Mouse (Mus musculus) lung, adult 2 months (tissue): Measurements from ENCODE around the gene Gemin5. TPM values are rescaled to one million over a fixed set of nuclear protein-coding genes. Genes with fewer than 3 reads are reported as not detected.
A peak's percentile ranks its signal among the peaks of the same experiment; 100 is the strongest.

Source experiments
- DNase-seq: peaks from one replicate; pipeline ENCODE4 v3.0.0; 2022
- H3K4me1 ChIP-seq: fragments of 200-500 bp; 2 replicates; pipeline ENCODE4 v1.6.1; 2011; ENCODE audit warnings: low read length; ENCODE audit not compliant: control insufficient read depth, insufficient read depth
- H3K4me3 ChIP-seq: fragments of 200-500 bp; replicated peaks from 2 replicates; pipeline ENCODE3; 2011; ENCODE audit warnings: low read depth, mild to moderate bottlenecking, control low read depth, low read length; ENCODE audit errors: extremely low read depth
- CTCF ChIP-seq: fragments of 200-500 bp; IDR thresholded peaks from 2 replicates; pipeline ENCODE4 v1.5.1; 2011; ENCODE audit warnings: mild to moderate bottlenecking, low read length, control low read depth; ENCODE audit not compliant: insufficient read depth
- POLR2A ChIP-seq: fragments of 200-500 bp; IDR thresholded peaks from 2 replicates; pipeline ENCODE4 v1.6.1; 2011; ENCODE audit warnings: low read depth, mild to moderate bottlenecking, control low read depth, low read length, borderline replicate concordance; ENCODE audit errors: extremely low read depth
- WGBS: fragments of 180-500 bp; shearing (Covaris S2); methylation state at CpG from one replicate; pipeline ENCODE4 v1.1.7; 2018; 5-methylcytosine and 5-hydroxymethylcytosine counted together
- polyA plus RNA-seq: library from polyadenylated mRNA; depleted of rRNA; stranded (reverse); fragments of >200 nt; gene quantifications from 2 replicates; pipeline ENCODE4 v1.2.3, GENCODE M21; 2012

Gene Gemin5
- polyA plus RNA-seq, 1 experiment: 5.7 TPM

DNA sequence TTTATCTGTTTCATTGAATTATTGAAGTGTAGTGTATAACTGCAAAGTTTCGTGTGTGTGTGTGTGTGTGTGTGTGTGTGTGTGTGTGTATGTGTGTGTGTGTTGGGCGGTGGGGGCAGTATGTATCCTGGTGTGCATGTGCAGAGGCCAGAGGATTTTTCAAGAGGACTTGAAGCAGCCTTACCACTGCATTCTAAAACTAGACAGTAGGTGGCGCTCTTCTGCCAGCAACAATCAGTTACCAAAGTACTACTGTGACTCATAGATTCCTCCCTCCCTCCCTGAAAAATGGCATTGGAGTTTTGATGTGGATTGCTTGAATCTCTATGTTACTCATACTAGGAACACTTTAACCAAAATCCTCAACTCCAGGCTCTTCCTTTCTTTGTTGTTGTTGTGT is 11.2 kb upstream of the Gemin5 start:
- WGBS: 18% methylated on average over 3 of the region's 3 CpGs
- TF ChIP-seq POLR2A (no peak), CTCF (peak; percentile 54; the same call in 1 of the 2 replicates)
- Histone ChIP-seq H3K4me3 (no peak overlapping the region), H3K4me1 (no peaks in the 10 kb centered on the region; the same call in 1 of the 2 replicates)
- DNase-seq: peak; percentile 56

DNA sequence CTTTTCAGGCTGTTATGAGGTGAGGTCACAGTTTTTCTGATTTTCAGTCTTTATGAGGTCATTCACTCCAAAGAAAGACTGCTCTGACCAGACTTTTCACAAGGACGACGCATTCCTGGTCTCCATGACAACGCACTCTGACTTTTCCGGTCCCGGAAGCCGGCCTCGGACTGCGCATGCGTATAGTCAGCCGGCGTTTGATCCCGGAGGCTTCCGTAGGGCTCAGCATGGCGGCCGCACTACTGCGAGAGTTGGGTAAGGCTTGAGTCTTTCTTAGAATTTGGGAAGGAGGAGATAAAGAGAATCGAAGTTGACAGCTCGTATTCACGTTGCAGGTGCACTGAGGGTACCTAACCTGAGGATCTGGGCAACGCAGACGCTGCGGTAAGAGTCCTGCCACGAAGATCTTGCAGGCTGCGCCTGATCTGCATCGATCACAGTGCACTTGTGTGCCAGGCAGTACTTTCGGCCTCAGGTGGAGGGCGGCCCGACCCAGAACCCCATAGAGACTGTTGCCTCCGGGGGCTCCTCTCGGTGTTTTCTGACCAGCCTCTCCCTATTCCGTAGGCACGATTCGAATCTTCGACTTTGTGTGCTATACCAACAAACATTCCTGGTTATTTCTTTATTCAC is 3.2 kb upstream of the Gemin5 start, which contains the start of gene Mrpl22:
Mrpl22 (plus strand) TSS at position 203 of the 633 bp plus-strand sequence.
- peak; percentile 92 for DNase-seq
- peaks cover 6% of the 10 kb centered on the region; the same call in 1 of the 2 replicates for H3K4me1 ChIP-seq
- TF ChIP-seq POLR2A: peak; percentile 71; the same call in 1 of the 2 replicates
- no peak for TF ChIP-seq CTCF
- H3K4me3 ChIP-seq: peak within 1 kb of the TSS; percentile 99
- under 1% methylated on average over 34 of the region's 34 CpGs for WGBS

DNA sequence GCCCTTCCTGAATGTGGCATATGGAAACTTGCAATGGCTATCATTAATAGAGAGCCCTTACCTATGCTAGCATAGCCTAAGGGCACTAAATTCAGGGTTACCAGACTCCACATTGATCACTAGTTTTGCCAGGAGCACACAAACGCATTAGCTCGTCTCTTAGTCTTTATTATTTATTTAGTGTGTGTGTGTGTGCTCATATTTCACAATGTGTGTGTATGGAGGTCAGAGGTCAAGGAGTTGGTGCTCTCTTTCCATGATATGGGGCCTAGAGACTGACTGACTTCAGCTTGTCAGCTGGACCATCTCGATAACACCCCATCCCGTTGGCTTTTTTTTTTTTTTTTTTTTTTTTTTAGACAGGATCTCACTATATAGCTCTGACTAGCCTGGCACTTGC is 1.3 kb upstream of the Gemin5 start:
- no peak for TF ChIP-seq CTCF
- TF ChIP-seq POLR2A: no peak
- no peak for DNase-seq
- Histone ChIP-seq H3K4me1 (peaks cover 6% of the 10 kb centered on the region; the same call in 1 of the 2 replicates), H3K4me3 (no peak overlapping the region)
- 62% methylated on average over 4 of the region's 4 CpGs for WGBS

DNA sequence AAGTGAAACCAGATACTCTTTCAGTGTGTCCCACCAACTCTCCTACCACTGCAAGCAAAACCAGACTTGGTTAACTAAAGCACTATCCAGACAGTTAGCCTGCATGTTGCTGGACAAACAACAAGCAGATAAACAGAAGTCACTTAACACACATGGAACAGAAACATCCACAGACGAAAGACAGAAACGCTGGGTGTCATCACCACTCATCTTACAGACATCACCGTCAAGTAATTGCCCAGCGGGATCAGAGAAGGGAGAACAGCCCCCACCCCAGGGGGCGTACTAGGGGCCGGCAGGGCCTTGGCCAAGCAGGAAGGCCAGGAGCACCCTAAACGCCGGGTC is 545 bp downstream of the Gemin5 start:
- 0% methylated on average over 8 of the region's 8 CpGs for WGBS
- DNase-seq: no peak

DNA sequence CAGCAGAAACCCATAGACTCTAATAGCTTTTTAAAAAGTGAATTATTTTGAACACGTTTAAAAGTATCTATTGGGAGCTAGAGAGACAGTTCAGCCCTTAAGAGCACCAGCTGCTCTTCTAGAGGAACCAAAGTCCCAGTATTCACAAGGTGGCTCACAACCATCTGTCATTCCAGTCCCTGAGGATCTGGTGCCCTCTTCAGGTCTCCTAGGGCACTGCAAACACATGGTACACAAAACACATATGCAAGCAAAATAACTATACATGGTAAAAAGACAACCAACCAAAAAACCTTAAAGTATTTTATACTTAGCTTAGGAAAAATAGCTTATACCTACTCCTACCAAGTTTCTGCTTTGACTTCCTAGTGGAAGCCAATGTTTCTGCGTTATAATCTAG is 3.3 kb downstream of the Gemin5 start:
- DNase-seq: no peak
- 95% methylated on average over 2 of the region's 2 CpGs for WGBS
- Histone ChIP-seq H3K4me1 (peaks cover 3% of the 10 kb centered on the region; the same call in 1 of the 2 replicates), H3K4me3 (no peak overlapping the region)
- no peak for TF ChIP-seq POLR2A
- no peak for TF ChIP-seq CTCF

More for the DNA sequence above, 545 bp downstream of the Gemin5 start:
- Histone ChIP-seq H3K4me1 (peaks cover 6% of the 10 kb centered on the region; the same call in 1 of the 2 replicates), H3K4me3 (peak overlapping the region; percentile 91)
- TF ChIP-seq POLR2A (no peak), CTCF (no peak)

DNA sequence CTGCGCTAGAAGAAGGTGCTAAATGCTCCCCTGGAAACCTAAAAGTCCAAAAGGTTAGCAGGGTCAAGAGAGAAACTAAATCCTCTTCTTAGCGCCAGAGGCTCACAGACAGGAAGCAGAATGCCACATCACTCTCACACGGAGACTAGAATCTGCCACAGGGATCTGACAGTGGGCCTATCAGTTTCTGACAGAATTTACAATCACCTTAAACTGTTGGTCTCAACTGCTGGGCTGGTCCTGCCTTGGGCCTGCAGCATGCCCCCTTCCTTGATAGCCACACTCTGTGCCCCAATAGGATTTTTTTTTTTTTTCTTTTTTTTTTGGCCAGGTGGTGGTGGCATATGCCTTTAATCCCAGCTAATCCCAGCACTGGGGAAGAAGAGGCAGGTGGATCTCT is 11.5 kb downstream of the Gemin5 start:
- WGBS: 76% methylated on average over 3 of the region's 3 CpGs
- no peak for DNase-seq
- TF ChIP-seq POLR2A: no peak

DNA sequence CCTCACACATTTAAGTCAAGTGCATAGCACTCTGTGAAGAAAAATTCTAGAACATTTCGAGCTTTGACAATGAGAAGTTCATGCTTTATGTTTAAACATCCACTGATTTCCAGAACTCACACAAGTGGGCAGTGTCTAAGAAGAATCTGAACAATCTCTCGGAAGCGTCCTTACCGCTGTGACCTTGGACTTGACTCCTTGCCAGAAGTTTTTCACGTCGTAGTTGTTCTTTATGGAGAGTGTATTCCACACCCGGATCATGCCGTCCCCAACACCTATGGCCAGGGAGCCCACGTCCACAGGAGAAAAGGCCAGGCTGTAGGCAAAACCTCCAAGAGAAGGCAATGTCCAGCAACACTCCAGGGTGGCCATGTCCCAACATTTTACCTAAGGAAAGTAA is 12.9 kb downstream of the Gemin5 start:
- no peak for DNase-seq
- WGBS: 85% methylated on average over 9 of the region's 9 CpGs
- no peaks in the 10 kb centered on the region for H3K4me1 ChIP-seq
- TF ChIP-seq CTCF: no peak
- TF ChIP-seq POLR2A: no peak
- no peak overlapping the region for H3K4me3 ChIP-seq

More for the DNA sequence above, 11.5 kb downstream of the Gemin5 start:
- Histone ChIP-seq H3K4me3 (no peak overlapping the region), H3K4me1 (no peaks in the 10 kb centered on the region)

DNA sequence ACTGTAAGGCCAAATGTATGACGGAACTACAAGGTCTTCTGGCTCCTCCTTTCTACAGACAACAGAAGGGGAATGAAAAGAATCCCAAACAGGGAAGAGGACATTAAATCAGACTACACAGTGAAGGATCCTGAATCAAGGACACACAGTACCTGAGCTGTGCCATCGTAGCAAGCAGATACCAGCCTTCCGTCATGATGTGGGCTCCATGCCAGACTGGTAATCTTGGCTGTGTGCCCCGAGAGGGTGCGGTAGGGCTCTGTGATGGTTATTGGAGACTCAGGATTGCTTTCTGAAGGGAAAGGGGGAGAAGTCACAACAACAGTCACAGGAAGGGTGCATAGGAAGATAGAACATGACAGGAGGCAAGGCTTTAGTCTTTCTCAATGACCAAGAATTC is 22.1 kb downstream of the Gemin5 start:
- Histone ChIP-seq H3K4me3 (no peak overlapping the region), H3K4me1 (no peaks in the 10 kb centered on the region)
- DNase-seq: no peak
- TF ChIP-seq CTCF: no peak
- TF ChIP-seq POLR2A: no peak
- 54% methylated on average over 5 of the region's 5 CpGs for WGBS

DNA sequence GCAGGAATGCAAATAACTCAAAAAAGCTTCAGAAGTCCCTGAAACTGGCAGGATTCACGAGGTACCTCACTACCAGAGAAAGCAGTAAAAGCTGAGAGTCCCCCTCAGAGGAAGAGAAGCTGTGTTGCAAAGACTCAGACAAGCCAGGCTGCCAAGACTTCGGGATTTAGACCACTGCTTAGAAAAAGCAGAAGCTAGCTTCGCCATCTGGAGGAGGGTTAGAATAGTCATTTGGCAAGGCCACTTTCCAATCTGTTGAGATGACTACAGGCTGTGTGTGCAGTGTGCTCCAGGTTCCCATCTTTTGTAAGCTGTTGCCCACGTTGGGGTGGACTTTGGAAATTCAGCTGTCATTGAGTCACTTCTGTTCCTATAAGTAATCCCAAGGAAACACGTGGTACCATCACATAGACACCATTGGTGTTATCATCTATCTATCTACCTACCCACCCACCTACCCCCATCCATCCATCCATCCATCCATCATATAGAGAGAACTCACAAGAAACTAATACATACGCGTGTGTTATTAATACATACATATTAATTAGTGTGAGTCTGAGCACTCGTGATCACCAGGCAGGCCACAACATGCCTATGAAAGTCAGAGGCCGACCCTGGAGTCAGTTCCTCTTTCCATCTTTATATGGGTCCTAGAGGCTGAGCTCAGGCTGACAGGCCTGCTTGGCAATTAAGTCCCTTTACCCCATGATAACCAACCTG is 24.5 kb downstream of the Gemin5 start:
- 87% methylated on average over 9 of the region's 9 CpGs for WGBS

DNA sequence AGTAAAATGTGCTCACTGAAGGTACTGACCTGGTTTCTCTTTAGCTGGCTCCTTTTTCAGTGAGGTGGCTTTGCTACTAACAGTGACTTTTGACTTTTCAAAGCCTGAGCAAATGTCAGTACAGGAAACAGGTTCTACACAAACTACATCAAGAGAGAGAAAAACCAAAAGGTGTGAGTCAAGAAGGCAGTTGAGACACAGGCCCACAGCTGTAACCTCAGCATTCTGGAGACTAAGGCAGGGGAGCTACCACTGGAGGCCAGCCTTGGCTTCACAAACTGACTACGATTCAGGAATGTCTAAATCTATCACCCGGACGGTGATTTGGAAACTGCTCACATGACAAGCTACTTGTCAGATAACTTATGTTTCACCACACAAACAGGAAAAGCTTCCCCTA is 28.9 kb downstream of the Gemin5 start:
- WGBS: 64% methylated on average over 3 of the region's 3 CpGs
- TF ChIP-seq CTCF (no peak), POLR2A (no peak)
- no peak for DNase-seq
- no peak overlapping the region for H3K4me3 ChIP-seq
- no peaks in the 10 kb centered on the region for H3K4me1 ChIP-seq

More for the DNA sequence above, 24.5 kb downstream of the Gemin5 start:
- no peaks in the 10 kb centered on the region for H3K4me1 ChIP-seq
- no peak overlapping the region for H3K4me3 ChIP-seq
- DNase-seq: no peak
- no peak for TF ChIP-seq POLR2A
- TF ChIP-seq CTCF: no peak
